Mouse (Mus musculus) forebrain, postnatal 0 days (tissue): ENCODE measurements around the gene Chst11. TPM values are rescaled to one million over a fixed set of nuclear protein-coding genes. Genes with fewer than 3 reads are reported as not detected.

Source experiments
- ATAC-seq: fragments of 200-750 bp; cut with Nextera tagmentation; 2 replicates; pipeline ENCODE4 v1.8.0; 2017; ENCODE audit warnings: mild to moderate bottlenecking, moderate library complexity
- DNase-seq: peaks from one replicate; pipeline ENCODE4 v3.0.0-alpha.2; 2015
- H3K27ac ChIP-seq: fragments of 300-500 bp; sonication (generic); 2 replicates; pipeline ENCODE4 v1.5.1; 2014; ENCODE audit warnings: low read depth, mild to moderate bottlenecking, antibody characterized with exemption, low read length, moderate library complexity, mixed read lengths
- H3K27me3 ChIP-seq: fragments of 300-500 bp; sonication (generic); 2 replicates; pipeline ENCODE4 v1.6.1; 2014; ENCODE audit warnings: mild to moderate bottlenecking, low read length, mixed read lengths; ENCODE audit not compliant: insufficient read depth
- H3K36me3 ChIP-seq: fragments of 300-500 bp; sonication (generic); 2 replicates; pipeline ENCODE4 v1.6.1; 2014; ENCODE audit warnings: mild to moderate bottlenecking, moderate library complexity; ENCODE audit not compliant: insufficient read depth
- H3K4me1 ChIP-seq: fragments of 300-500 bp; sonication (generic); 2 replicates; pipeline ENCODE4 v1.6.1; 2014; ENCODE audit warnings: antibody characterized with exemption; ENCODE audit not compliant: insufficient read depth
- H3K4me2 ChIP-seq: fragments of 300-500 bp; sonication (generic); 2 replicates; pipeline ENCODE4 v1.6.1; 2014; ENCODE audit warnings: low read depth, mild to moderate bottlenecking, moderate library complexity
- H3K4me3 ChIP-seq: fragments of 300-500 bp; sonication (generic); 2 replicates; pipeline ENCODE4 v1.5.1; 2014; ENCODE audit warnings: low read depth, low read length, mixed read lengths
- H3K9ac ChIP-seq: fragments of 300-500 bp; sonication (generic); 2 replicates; pipeline ENCODE4 v1.6.1; 2014; ENCODE audit warnings: mild to moderate bottlenecking
- H3K9me3 ChIP-seq: fragments of 300-500 bp; sonication (generic); 2 replicates; pipeline ENCODE4 v1.6.1; 2016; ENCODE audit warnings: low read length
- CTCF ChIP-seq: sonication (generic); IDR thresholded peaks from 2 replicates; pipeline ENCODE4 v1.5.1; 2016; ENCODE audit warnings: antibody characterized with exemption, control low read depth, low read depth
- WGBS: fragments of 180-500 bp; shearing (Covaris S2); extraction: QIAGEN DNeasy Blood & Tissue Kit; methylation state at CpG from one replicate; pipeline ENCODE4 v1.1.7; 2014; 5-methylcytosine and 5-hydroxymethylcytosine counted together
- polyA plus RNA-seq: library from polyadenylated mRNA; unstranded; fragments of >200 nt; fragmentation: Nextera tagmentation; extraction: Ambion mirVana; gene quantifications from 2 replicates; pipeline ENCODE4 v1.2.1, GENCODE M21; 2015
- total RNA-seq: library from RNA; depleted of rRNA; stranded (reverse); fragments of >200 nt; gene quantifications from 2 replicates; pipeline ENCODE4 v1.2.3, GENCODE M21; 2014

Chst11 gene
- total and polyA plus RNA-seq, 2 experiments from 2014 or later = 2.9 to 20.8 TPM

DNA sequence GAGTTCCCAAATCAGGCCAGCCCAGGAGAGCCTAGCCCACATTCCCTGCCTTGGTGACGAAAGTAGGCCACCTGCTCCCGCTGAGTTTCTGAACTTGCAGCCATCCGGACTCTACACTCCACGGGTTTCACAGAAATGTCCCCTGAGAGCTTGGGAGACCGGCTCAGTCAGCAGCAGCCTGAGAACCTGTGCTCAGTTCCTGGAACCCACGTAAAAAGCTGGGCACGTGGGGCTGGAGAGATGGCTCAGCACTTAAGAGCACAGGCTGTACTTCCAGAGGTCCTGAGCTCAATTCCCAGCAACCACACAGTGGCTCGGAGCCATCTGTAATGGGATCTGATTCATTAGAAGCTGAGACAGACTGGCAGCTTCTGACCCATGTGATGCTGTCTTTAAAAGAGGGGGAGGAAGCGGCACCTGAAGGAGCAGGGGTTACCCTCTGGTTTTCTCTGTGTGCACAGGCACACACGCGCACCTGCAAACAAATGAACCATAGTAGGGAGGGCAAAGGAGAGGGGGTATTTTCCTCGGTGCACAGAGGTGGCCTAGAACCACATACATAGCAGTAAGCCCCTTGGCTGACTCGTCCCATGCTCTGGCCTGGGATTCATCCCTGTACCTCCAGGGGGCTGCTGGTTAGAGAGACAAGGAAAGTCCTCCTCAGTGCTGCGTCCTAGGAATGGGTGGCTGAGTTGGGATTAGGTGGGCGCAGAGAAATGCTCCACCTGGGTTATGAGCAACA, 196.7 kb downstream of the Chst11 start:
- 60% methylated on average over 15 of the region's 15 CpGs for WGBS
- Histone ChIP-seq H3K4me2 (no peak overlapping the region), H3K27ac (no peak overlapping the region), H3K9ac (no peak overlapping the region), H3K27me3 (no peaks in the 10 kb centered on the region), H3K4me1 (peaks cover 10% of the 10 kb centered on the region; the same call in 1 of the 2 replicates), H3K4me3 (no peak overlapping the region), H3K9me3 (no peaks in the 10 kb centered on the region), H3K36me3 (no peaks in the 10 kb centered on the region)
- no peak for TF ChIP-seq CTCF
- ATAC-seq = no peak
- no peak for DNase-seq

DNA sequence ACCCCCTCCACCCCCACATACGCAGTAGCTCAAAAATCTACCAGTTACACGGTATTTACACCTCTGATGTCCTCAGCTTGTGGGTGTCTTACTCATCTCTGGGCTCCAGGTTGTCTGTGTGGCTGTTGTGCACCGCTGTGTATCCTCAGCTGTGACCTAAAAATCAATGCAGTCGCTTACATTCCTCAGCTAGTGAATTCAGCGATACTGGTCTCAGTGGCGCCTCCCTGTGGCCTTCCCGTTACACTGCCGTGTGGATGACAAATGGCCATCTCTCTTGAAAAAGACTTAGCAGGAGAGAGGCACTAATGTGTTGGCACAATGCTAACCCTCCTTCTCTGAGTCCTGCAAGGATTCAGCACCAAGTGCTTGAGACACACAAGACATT, 197.3 kb downstream of the Chst11 start:
- no peak overlapping the region for H3K27ac ChIP-seq
- ATAC-seq = peak; percentile 30; the same call in 1 of the 2 replicates

DNA sequence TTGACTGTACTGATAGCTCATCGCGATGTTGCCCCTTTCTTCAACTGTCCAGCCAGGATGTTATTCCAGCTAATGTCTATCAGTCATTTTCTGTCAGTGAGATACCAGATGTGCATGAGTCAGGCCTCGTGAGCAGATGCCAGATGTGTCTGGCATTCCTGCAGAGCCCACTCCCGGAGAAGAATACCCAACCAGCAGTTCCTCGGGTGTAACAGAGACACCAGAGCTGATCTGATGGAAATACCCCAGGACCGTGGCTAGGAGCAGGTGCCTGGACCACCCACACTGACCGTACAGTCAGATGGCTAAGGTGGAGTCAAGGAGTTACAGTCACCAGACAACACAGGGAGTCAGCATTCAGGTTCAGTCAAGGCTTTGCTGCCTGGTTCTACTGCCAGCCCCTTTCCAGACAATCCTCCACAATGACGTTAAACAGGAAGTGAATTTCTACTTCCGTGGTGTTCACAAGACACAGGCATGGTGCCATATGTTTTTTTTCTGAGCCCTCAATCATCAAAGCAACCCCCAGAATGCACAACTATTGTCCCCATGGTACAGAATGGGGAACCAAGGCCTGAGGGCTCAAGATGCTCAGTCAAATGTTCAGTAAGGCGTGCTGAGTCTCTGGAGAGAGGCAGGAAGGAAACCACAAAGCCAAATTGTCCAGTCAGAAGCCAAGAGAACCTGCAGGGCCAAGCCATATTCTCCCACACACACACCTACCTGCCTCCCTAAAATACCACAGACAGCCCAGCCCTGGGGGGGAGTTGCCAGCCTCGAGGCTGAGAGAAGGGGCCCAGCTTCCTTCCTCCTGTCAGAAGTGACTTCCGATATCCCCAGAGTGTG, 198.6 kb downstream of the Chst11 start:
- TF ChIP-seq CTCF = no peak
- H3K4me2 ChIP-seq = no peak overlapping the region
- H3K9ac ChIP-seq = no peak overlapping the region
- H3K4me3 ChIP-seq = no peak overlapping the region
- H3K36me3 ChIP-seq = no peaks in the 10 kb centered on the region
- DNase-seq (no peak), ATAC-seq (no peak)
- H3K9me3 ChIP-seq = no peaks in the 10 kb centered on the region
- 71% methylated on average over 12 of the region's 12 CpGs for WGBS
- peaks cover 10% of the 10 kb centered on the region; the same call in 1 of the 2 replicates for H3K4me1 ChIP-seq
- H3K27me3 ChIP-seq = no peaks in the 10 kb centered on the region
- H3K27ac ChIP-seq = peak overlapping the region; percentile 35; the same call in 1 of the 2 replicates

More for the DNA sequence above, 197.3 kb downstream of the Chst11 start:
- Histone ChIP-seq H3K4me1 (peaks cover 10% of the 10 kb centered on the region; the same call in 1 of the 2 replicates), H3K9me3 (no peaks in the 10 kb centered on the region), H3K4me2 (no peak overlapping the region), H3K4me3 (no peak overlapping the region), H3K9ac (no peak overlapping the region), H3K36me3 (no peaks in the 10 kb centered on the region), H3K27me3 (no peaks in the 10 kb centered on the region)
- peak; percentile 82 for DNase-seq
- 23% methylated on average over 8 of the region's 8 CpGs for WGBS
- TF ChIP-seq CTCF = peak; percentile 82

DNA sequence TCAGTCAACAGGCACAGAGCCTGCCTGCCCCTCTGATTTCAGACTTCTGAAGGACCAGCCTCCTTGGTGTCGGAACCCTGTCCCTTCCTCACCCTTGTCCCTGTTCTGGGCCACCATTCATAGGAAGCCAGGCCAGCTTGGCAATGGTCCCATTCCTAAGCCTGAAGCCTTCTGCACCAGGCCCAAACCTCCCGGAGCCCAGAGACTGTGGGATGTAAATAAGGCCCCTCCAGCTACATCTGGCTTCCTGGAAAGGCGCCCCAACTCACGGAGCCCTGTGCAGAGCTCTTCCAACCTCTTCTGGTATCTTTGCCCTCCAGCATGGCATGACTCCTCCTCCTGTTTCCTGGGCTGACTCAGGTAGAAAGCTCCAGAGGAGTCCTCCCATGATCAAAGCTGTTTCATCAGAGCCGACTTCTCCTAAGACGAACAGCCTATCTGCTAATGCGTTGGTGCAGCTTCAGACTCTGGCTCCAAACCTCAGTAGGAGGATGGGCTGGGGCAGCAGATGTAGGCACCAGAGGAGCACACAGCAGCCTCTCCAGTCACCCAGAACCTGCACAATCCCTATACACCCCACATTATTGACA, 199.3 kb downstream of the Chst11 start:
- Histone ChIP-seq H3K27me3 (no peaks in the 10 kb centered on the region), H3K36me3 (no peaks in the 10 kb centered on the region), H3K27ac (peak overlapping the region; percentile 35; the same call in 1 of the 2 replicates), H3K9me3 (no peaks in the 10 kb centered on the region), H3K4me1 (peaks cover 10% of the 10 kb centered on the region; the same call in 1 of the 2 replicates), H3K9ac (no peak overlapping the region), H3K4me3 (no peak overlapping the region), H3K4me2 (no peak overlapping the region)
- WGBS = 34% methylated on average over 7 of the region's 7 CpGs
- DNase-seq (peak; percentile 22), ATAC-seq (peak; percentile 25; the same call in 1 of the 2 replicates)
- TF ChIP-seq CTCF = no peak

DNA sequence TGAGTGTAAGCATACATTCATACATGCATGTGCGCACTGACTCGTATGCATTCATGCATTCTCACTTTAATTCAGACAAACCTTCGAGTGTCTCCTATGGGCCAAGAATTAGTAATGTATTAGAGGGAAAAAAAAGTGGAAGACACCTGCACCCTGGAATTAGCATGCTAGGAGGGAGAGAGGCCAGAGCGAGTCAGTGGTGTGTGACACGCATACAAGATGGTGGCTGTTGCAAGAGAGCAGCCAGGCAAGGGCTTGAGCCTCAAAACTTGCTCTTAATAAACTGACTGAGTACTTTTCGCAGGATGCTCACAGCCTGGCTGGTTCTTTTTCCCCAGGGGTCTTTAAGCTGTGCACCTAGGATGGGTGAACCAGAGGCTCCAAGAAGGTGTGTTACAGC, 199.8 kb downstream of the Chst11 start:
- Histone ChIP-seq H3K9me3 (no peaks in the 10 kb centered on the region), H3K4me1 (peaks cover 10% of the 10 kb centered on the region; the same call in 1 of the 2 replicates), H3K27ac (no peak overlapping the region), H3K36me3 (no peaks in the 10 kb centered on the region), H3K9ac (no peak overlapping the region), H3K4me3 (no peak overlapping the region), H3K27me3 (no peaks in the 10 kb centered on the region), H3K4me2 (no peak overlapping the region)
- WGBS = 77% methylated on average over 6 of the region's 6 CpGs
- TF ChIP-seq CTCF = no peak
- DNase-seq (no peak), ATAC-seq (no peak)

DNA sequence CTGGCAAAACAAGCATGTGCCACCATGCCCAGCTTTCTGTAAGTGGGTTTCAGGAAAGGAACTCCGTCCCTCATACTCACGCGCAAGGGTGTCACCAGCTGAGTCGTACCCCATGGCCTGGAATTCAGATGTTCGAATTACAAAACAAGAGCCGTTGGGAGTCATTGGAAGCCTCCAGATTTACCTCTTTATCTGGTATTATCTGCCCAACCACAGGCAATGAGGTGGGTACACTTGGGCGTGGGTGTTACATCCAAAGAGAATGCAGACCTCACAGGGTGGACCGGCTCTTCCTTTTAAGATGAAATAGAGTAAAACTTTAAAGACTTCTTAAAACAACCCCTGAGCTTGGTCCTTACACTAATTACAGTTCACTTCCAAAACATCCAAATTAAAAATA, 200.9 kb downstream of the Chst11 start:
- Histone ChIP-seq H3K27ac (no peak overlapping the region), H3K36me3 (peaks cover 2% of the 10 kb centered on the region; the same call in 1 of the 2 replicates), H3K9me3 (no peaks in the 10 kb centered on the region), H3K4me1 (peaks cover 10% of the 10 kb centered on the region; the same call in 1 of the 2 replicates), H3K4me3 (no peak overlapping the region), H3K9ac (no peak overlapping the region), H3K4me2 (no peak overlapping the region), H3K27me3 (no peaks in the 10 kb centered on the region)
- WGBS = 83% methylated on average over 8 of the region's 8 CpGs
- DNase-seq (no peak), ATAC-seq (no peak)
- no peak for TF ChIP-seq CTCF
